Mouse (Mus musculus) liver, postnatal 0 days (tissue): ENCODE data around the gene Lrrc7.

Experiments used
- CTCF ChIP-seq: sonication (generic); IDR thresholded peaks from 2 replicates; pipeline ENCODE4 v1.5.1; 2016; ENCODE audit warnings: antibody characterized with exemption, low read depth
- EP300 ChIP-seq: IDR thresholded peaks from 2 replicates; pipeline ENCODE4 v1.6.1; 2016; ENCODE audit warnings: antibody characterized with exemption, low read depth, mild to moderate bottlenecking

GRCm38 (mm10) chr3:158362091-158362490 lies 199.9 kb downstream of the Lrrc7 start:
- no peak for TF ChIP-seq CTCF
- no peak for TF ChIP-seq EP300
